ENCODE assay signal across 13 mouse cellular contexts in the genomic region with DNA sequence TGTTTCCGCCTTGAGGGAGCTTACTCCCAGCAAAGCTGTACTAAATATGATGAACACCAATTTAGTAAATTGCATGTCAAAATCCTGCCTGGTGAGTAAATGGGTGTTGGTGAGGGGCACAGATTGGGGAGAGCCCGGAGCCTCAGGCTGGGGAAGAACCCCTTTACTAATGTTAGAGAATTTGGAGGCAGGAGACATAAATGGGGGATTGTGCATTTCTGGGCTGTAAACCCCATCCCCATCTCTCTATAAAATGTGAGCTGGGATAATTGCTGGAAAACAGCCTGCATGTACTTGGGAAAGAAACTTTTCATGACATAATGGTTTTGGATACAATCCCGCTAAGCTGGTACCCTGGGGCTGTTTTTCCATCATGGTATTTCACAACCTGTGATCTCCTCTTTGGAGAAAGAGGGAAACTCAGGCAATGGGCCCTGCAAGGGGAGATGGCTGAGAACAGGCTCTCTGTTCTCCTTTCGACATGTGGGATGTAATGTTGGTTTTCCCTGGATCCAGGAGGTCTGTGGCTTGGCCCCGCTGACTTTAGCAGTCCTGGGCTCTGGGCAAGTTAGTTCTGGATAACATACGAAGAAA.
"Had no signal": no experiment of that assay in that cellular context is flagged by ENCODE, and none has a peak within 500 bp of the region (broad histone marks: within the 10 kb centered on the region; RNA-seq: fewer than 3 reads in every experiment).

No protein-coding gene starts in this region.

- H3K4me1 ChIP-seq: kidney, embryonic 15.5 days; liver, embryonic 13.5 days; midbrain, embryonic 12.5 days; neural tube, embryonic 13.5 days had no signal

- H3K9me3 ChIP-seq: kidney, embryonic 15.5 days; liver, embryonic 13.5 days; midbrain, embryonic 12.5 days; neural tube, embryonic 13.5 days had no signal

- H3K4me2 ChIP-seq: kidney, embryonic 15.5 days; liver, embryonic 13.5 days; midbrain, embryonic 12.5 days; neural tube, embryonic 13.5 days had no signal

- H3K27me3 ChIP-seq: kidney, embryonic 15.5 days; liver, embryonic 13.5 days; midbrain, embryonic 12.5 days; neural tube, embryonic 13.5 days had no signal

- DNase-seq: kidney, adult 2 months; kidney, postnatal 14 days; liver; liver, embryonic 13.5 days; liver, postnatal 0 days; retina, postnatal 1 day; thymus, adult 18-20 months; thymus, postnatal 25 days had no signal

- H3K4me3 ChIP-seq: kidney, embryonic 15.5 days; left cerebral cortex, adult 2 months; liver, embryonic 13.5 days; midbrain, embryonic 12.5 days; neural tube, embryonic 13.5 days had no signal

- H3K27ac ChIP-seq: kidney, embryonic 15.5 days; left cerebral cortex, adult 2 months; liver, embryonic 13.5 days; midbrain, embryonic 12.5 days; neural tube, embryonic 13.5 days had no signal

- ATAC-seq: liver, postnatal 0 days; midbrain, embryonic 16.5 days had no signal

- H3K9ac ChIP-seq: kidney, embryonic 15.5 days; liver, embryonic 13.5 days; liver, postnatal 0 days; midbrain, embryonic 12.5 days; neural tube, embryonic 13.5 days had no signal

- H3K36me3 ChIP-seq: kidney, embryonic 15.5 days; liver, embryonic 13.5 days; midbrain, embryonic 12.5 days; neural tube, embryonic 13.5 days had no signal
